8 mouse cellular contexts compared by ENCODE assay signal in the genomic region with DNA sequence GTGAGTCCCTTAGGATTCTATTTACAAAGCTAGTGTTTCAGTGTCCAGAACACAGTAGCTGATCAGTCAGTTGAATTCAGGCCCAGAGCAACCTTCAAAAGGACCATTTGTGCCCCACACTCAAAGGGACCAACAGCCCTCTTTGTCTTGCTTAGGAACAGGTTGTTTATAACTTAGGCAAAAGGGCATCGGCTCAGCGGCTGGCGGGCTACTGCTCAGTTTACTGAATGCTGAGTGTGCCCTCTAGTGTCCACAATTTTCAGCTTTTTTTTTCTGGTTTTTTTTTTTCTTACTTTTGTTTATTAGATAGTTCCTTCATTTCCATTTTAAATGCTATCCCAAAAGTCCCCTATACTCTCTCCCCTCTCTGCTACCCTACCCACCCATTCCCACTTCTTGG. TPM values are rescaled to one million over a fixed set of nuclear protein-coding genes. Genes with fewer than 3 reads are reported as not detected.
DNase-seq lines count a peak whose midpoint lies in the region; ATAC-seq and TF ChIP-seq lines count a peak whose summit lies in the region.

No protein-coding gene starts in this region.

- H3K4me2 ChIP-seq in forebrain, embryonic 13.5 days, result no peak overlapping the region

- DNase-seq in heart, postnatal 14 days, result peak; percentile 3 to 16
- DNase-seq in heart, adult 11 months, result no peak
- DNase-seq in A20 (ENCODE audit: low read depth, low spot score) (peak; percentile 55), Patski (ENCODE audit: low read depth, low spot score) (no peak)
- DNase-seq in left cerebral cortex, adult 11 months (ENCODE audit: low spot score), result peak; percentile 18
- peak; percentile 28 for DNase-seq in right cerebral cortex, postnatal 4 days
- no peak for DNase-seq in ovary, adult 18-20 months (ENCODE audit: low spot score)

- ATAC-seq in Patski, result no peak
- peak; percentile 43; the same call in 1 of the 2 replicates for ATAC-seq in forebrain, embryonic 13.5 days

- H3K4me3 ChIP-seq in forebrain, embryonic 13.5 days, result no peak overlapping the region

- POLR2A ChIA-PET in Patski (lab: Charles Lee), result interaction anchor here (0.7 kb wide), 1 partner anchor 608 kb away, joined by 3 read pairs; no protein-coding TSS in a partner anchor

- H3K9ac ChIP-seq in forebrain, embryonic 13.5 days, result no peak overlapping the region

- H3K4me1 ChIP-seq in forebrain, embryonic 13.5 days, result no peaks in the 10 kb centered on the region

- 12% methylated on average over 3 of the region's 3 CpGs for WGBS in forebrain, embryonic 13.5 days

- no peak overlapping the region for H3K27ac ChIP-seq in forebrain, embryonic 13.5 days

- in situ Hi-C loops in Patski (cut with MboI; ENCODE audit: low pct_unique_long_range_greater_than_20kb), result loop anchor here (10.0 kb wide), 1 partner anchor 832 kb away; no protein-coding TSS in a partner anchor

- peak; percentile 54 for TF ChIP-seq CTCF in Patski (IDR thresholded peaks at IDR 0.05)

- peaks cover 46% of the 10 kb centered on the region for H3K27me3 ChIP-seq in Patski
- H3K27me3 ChIP-seq in forebrain, embryonic 13.5 days, result no peaks in the 10 kb centered on the region

- H3K36me3 ChIP-seq in forebrain, embryonic 13.5 days (ENCODE audit: poor library complexity, severe bottlenecking), result no peaks in the 10 kb centered on the region

- intact Hi-C loops in heart, postnatal 14 days (cut with DNase I), result loop anchor here (5.0 to 10.0 kb wide), 2 partner anchors 849 to 1402 kb away; no protein-coding TSS in a partner anchor

- CTCF ChIA-PET in Patski (lab: Charles Lee), result no interaction called here

- H3K9me3 ChIP-seq in forebrain, embryonic 13.5 days (replicated peaks), result no peaks in the 10 kb centered on the region

RNA-seq across cellular contexts. Expression of gene F9, which starts 27.4 kb away (rescaled TPM):
- total RNA-seq in heart, postnatal 14 days (2021), result not detected
- not detected for polyA plus RNA-seq in Patski (2021)
- not detected in 2 replicates for polyA plus RNA-seq in forebrain, embryonic 13.5 days (2015; fragmentation: Nextera tagmentation; extraction: Ambion mirVana)

Comparison
In these comparisons a context has a peak if more than half of its experiments do, and no peak if none do; other contexts are left out.
1. DNase-seq: peak in heart, postnatal 14 days (2 of 2), A20 (single experiment), left cerebral cortex, adult 11 months (single experiment) and right cerebral cortex, postnatal 4 days (single experiment); none in heart, adult 11 months (single experiment), Patski (single experiment) and ovary, adult 18-20 months (single experiment).